Mouse (Mus musculus) granulocyte monocyte progenitor cell, adult 5-6 weeks (primary cell): ENCODE data around the gene Dpp6. TPM values are rescaled to one million over a fixed set of nuclear protein-coding genes. Genes with fewer than 3 reads are reported as not detected.
A peak's percentile ranks its signal among the peaks of the same experiment; 100 is the strongest.

Experiments used
- ATAC-seq: replicated peaks from 2 replicates; pipeline ENCODE4 v1.8.0; 2016; ENCODE audit warnings: mild to moderate bottlenecking, moderate TSS enrichment, inconsistent platforms; ENCODE audit not compliant: poor library complexity, severe bottlenecking
- total RNA-seq, 2 experiments: library from RNA; stranded (forward) in 1 of 2; stranded (reverse) in 1 of 2; fragments of 200-712, 200-1000 nt in 1 of 2; fragments of >200 nt in 1 of 2; fragmentation: Nextera tagmentation in 1 of 2; gene quantifications; 2 replicates each; pipeline ENCODE4 v1.2.3; 2014 to 2017

The Dpp6 gene
- total RNA-seq, 2 experiments from 2014 or later, result not detected

- ATAC-seq, result peak; percentile 91
These were observed 368.0 kb downstream of the Dpp6 start for GRCm38 (mm10) chr5:27184963-27185362.

- no peak for ATAC-seq
These were observed 374.4 kb downstream of the Dpp6 start for GRCm38 (mm10) chr5:27191242-27191969.

GRCm38 (mm10) chr5:27194157-27194556, 377.2 kb downstream of the Dpp6 start:
- peak; percentile 68 for ATAC-seq

GRCm38 (mm10) chr5:27194975-27195374, 378.0 kb downstream of the Dpp6 start:
- peak; percentile 90 for ATAC-seq

GRCm38 (mm10) chr5:27200581-27201341, 383.8 kb downstream of the Dpp6 start:
- ATAC-seq, result peak; percentile 64

- ATAC-seq, result no peak
These were observed 386.1 kb downstream of the Dpp6 start for GRCm38 (mm10) chr5:27203131-27203530.

GRCm38 (mm10) chr5:27204721-27205120, 387.7 kb downstream of the Dpp6 start:
- no peak for ATAC-seq

- ATAC-seq, result 0 out of 2 replicates have a peak, but pooled peaks have one; percentile 1
These were observed 388.8 kb downstream of the Dpp6 start for GRCm38 (mm10) chr5:27205754-27206153.

GRCm38 (mm10) chr5:27206213-27206612, 389.2 kb downstream of the Dpp6 start:
- ATAC-seq, result peak; percentile 99

- ATAC-seq, result no peak
These were observed 403.1 kb downstream of the Dpp6 start for GRCm38 (mm10) chr5:27220116-27220515.

GRCm38 (mm10) chr5:27242078-27242477, 425.1 kb downstream of the Dpp6 start:
- ATAC-seq, result no peak

GRCm38 (mm10) chr5:27243226-27243625, 426.2 kb downstream of the Dpp6 start:
- no peak for ATAC-seq

- no peak for ATAC-seq
These were observed 430.8 kb downstream of the Dpp6 start for GRCm38 (mm10) chr5:27247793-27248192.

GRCm38 (mm10) chr5:27248685-27249084, 431.7 kb downstream of the Dpp6 start:
- no peak for ATAC-seq

- ATAC-seq, result no peak
These were observed 432.9 kb downstream of the Dpp6 start for GRCm38 (mm10) chr5:27249951-27250350.

GRCm38 (mm10) chr5:27250906-27251305, 433.9 kb downstream of the Dpp6 start:
- ATAC-seq, result no peak

GRCm38 (mm10) chr5:27251361-27251760, 434.4 kb downstream of the Dpp6 start:
- ATAC-seq, result no peak

GRCm38 (mm10) chr5:27255247-27255646, 438.2 kb downstream of the Dpp6 start:
- no peak for ATAC-seq

GRCm38 (mm10) chr5:27258636-27259035, 441.6 kb downstream of the Dpp6 start:
- no peak for ATAC-seq

GRCm38 (mm10) chr5:27261746-27262727, 445.0 kb downstream of the Dpp6 start:
- ATAC-seq, result no peak
